ENCODE assay signal across 8 mouse cellular contexts in the genomic region with DNA sequence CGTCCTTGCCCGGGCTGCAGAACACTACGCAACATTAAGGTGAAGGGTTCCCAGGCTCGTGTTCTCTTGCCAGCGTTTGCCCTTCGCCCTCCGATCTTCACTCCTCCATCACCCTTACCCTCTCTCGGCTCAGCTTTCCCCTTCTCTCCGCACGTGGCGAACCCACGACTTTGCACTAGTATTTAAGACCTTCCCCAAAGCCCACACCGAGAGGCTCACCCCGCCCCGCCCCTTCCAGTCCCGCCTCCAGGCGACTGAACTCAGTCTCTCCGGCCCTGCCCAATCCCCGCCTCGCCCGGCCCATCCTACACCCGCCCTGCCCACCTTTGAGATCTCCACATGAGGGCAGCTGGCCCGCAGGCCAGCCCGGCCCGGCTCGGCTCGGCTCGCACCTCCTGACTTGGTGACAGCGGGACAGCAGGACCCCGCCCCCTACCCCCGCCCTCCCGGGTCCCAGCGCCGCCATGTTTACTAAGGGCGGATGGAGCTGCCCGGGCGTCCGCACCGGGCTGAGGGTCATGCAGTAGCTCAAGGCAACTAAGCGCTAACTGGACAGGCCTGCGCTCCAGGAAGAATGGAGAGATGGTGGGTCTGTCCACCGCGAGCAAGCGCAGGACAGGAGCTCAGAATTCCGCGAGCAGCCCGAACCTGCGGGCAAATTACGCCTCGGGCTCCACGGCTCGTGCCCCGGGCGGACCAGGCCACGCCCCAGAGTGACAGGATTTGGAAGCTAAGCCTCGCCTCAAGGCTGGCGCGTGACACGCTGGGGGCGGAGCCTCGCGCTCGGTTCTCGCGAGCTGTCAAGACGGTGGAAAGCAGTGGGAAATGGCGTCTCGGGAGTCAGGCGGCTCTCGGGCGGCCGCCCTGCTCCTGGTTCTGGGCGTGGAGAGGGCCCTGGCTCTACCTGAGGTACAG. TPM values are rescaled to one million over a fixed set of nuclear protein-coding genes. Genes with fewer than 3 reads are reported as not detected.
A peak's percentile ranks its signal among the peaks of the same experiment; 100 is the strongest.
DNase-seq lines count a peak whose midpoint lies in the region; ATAC-seq lines count a peak whose summit lies in the region.

A gene (plus strand): TSS at position 465 of the 915 bp plus-strand sequence.

- peak; percentile 85 for ATAC-seq in megakaryocyte progenitor cell, adult 5-6 weeks (replicated peaks; ENCODE audit: poor library complexity)

- DNase-seq in adipocyte (ENCODE audit: low spot score), result peak; percentile 99
- DNase-seq in embryo, embryonic 10 days (ENCODE audit: low spot score), result peak; percentile 99
- DNase-seq in gastrocnemius, postnatal 10 days, result peak; percentile 99
- peak; percentile 99 for DNase-seq in induced T-regulatory cell, adult 2 months (ENCODE audit: low read depth)
- peak; percentile 92 to 99 for DNase-seq in left cerebral cortex, adult 9 months (ENCODE audit: low spot score in 2 of 2)
- DNase-seq in right cerebral cortex, postnatal 14 days, result peak; percentile 97
- peak; percentile 99 for DNase-seq in urinary bladder, postnatal 36 days (ENCODE audit: low spot score in 2 of 2)

RNA-seq across cellular contexts. Expression of the gene that starts here (rescaled TPM):
- total RNA-seq in gastrocnemius, postnatal 10 days (2021), result 10 to 100 TPM; 67.8 to 75.2 TPM
- total RNA-seq in megakaryocyte progenitor cell, adult 5-6 weeks (2015), result 81.4 and 113 TPM in 2 replicates
- total RNA-seq in megakaryocyte progenitor cell, adult 5-6 weeks (2017), result 64.1 and 66.4 TPM in 2 replicates

Comparison
In these comparisons a context has a peak if more than half of its experiments do, and no peak if none do; other contexts are left out.
1. Peak in every context shown above with its lines: DNase-seq and ATAC-seq.